Mouse (Mus musculus) 3134 (cell line): ENCODE measurements around the gene Atf6b.

ENCODE experiments used
- DNase-seq: peaks from one replicate; pipeline ENCODE4 v3.0.0-alpha.2; 2011; ENCODE audit warnings: low spot score; ENCODE audit not compliant: insufficient read length; ENCODE audit errors: extremely low read depth

The Atf6b gene

DNA sequence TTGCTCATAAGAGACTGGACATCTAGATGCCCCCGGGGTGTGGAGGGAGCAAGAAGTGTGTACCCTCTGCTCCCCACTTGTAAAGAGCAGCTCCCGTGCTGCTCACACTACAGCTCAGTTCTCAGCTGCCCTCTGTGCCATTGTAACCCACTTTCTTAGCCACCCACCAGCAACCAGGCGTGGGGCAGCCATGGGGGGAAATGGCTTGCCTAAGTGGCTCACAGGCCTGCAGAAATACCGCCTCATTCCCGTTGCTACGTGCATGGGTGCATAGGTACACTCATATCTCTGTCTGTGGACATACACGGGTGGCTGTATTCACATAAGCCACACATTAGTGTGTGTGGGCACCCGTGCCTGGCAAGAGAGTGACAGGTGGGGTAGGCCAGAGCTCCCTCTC is 16.0 kb downstream of the Atf6b start:
- DNase-seq = no peak

DNA sequence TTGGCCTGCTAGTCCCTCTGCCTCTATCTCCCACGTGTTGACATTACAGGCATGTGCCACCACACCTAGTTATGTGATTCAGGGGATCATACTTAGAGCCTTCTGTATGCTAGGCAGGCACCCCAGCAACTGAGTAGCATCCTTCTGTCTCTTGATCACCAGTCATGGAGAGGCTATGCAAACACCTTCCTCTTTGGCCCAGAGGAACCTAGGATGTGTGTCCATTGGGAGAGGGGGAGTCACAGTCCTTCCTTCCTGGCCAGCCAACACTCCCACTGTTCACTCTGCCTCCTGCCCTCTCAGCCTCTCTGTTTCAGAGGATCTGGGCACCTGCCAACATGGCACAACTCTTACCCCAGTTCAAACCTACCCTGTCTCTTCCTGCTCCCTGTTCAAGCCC is 16.6 kb downstream of the Atf6b start:
- no peak for DNase-seq

DNA sequence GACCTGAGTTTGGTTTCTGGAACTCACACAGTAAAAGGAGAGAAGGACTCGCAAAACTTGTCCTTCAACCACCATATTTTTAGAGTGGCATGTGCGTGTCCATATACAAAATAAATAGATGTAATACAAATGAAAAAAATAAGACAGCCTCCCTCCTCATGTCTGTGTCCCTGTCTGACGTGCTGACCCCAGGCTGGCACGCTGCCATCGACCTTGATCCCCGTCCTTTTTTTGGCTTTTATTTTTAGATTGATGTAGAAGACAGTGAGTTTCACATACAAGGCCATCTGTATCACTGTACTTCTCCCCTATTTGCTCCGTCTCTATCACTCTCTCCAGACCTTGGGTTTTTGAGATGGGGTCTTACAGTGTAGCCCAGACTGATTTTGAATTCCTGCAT is 17.5 kb downstream of the Atf6b start:
- no peak for DNase-seq

DNA sequence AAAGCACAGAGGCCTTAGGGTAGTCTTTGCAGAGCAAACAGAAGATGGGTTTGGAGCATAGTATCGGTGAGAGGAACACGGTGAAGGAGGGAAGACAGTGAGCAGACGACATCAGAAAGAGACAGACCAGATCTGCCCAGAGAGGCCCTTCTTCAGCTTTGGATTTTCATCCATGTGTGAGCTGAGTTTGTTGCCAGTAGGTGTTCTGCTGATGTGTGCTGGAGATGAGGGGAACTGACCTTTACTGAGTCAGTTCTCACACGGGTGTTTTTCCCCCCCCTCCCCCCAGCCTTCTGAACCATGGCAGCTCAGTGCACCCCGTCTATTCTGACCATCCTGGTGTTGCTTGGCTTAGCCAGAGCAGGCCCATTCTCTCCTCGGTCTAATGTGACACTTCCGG is 23.3 kb downstream of the Atf6b start, which contains the start of gene Tnxb:
Gene Tnxb, plus strand, starts transcription at position 301 of the 400 bp plus-strand sequence.
- DNase-seq = no peak

DNA sequence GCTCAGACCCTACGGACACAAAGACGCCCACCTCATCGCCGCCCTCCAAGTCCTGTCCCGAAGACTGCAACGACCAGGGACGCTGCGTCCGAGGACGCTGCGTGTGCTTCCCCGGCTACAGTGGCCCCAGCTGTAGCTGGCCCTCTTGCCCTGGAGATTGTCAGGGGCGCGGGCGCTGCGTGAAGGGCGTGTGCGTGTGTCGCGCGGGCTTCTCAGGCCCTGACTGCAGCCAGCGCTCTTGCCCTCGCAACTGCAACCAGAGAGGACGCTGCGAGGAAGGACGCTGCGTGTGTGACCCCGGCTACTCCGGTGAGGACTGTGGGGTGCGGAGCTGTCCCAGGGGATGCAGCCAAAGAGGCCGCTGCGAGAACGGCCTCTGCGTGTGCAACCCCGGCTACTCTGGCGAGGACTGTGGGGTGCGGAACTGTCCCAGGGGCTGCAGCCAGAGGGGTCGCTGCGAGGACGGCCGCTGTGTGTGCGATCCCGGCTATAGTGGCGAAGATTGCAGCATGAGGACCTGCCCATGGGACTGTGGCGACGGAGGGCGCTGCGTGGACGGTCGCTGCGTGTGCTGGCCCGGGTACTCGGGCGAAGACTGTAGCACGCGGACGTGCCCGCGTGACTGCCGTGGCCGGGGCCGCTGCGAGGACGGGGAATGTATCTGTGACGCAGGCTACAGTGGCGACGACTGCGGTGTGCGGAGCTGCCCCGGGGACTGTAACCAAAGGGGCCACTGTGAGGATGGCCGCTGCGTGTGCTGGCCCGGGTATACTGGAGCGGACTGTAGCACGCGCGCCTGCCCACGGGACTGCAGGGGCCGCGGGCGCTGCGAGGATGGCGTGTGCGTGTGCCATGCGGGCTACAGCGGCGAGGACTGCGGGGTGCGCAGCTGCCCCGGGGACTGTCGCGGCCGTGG is 24.5 kb downstream of the Atf6b start:
- DNase-seq = no peak

DNA sequence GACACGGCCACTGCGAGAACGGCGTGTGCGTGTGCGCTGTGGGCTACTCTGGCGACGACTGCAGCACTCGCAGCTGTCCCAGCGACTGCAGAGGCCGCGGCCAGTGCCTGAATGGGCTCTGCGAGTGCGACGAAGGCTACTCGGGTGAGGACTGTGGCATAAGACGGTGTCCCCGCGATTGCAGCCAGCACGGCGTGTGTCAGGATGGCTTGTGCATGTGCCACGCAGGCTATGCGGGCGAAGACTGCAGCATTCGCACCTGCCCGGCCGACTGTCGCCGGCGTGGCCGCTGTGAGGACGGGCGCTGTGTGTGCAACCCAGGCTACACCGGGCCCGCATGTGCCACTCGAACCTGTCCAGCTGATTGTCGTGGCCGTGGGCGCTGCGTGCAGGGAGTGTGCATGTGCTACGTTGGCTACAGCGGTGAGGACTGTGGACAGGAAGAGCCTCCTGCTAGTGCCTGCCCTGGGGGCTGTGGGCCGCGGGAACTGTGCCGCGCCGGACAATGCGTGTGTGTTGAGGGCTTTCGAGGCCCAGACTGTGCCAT is 25.4 kb downstream of the Atf6b start:
- no peak for DNase-seq

DNA sequence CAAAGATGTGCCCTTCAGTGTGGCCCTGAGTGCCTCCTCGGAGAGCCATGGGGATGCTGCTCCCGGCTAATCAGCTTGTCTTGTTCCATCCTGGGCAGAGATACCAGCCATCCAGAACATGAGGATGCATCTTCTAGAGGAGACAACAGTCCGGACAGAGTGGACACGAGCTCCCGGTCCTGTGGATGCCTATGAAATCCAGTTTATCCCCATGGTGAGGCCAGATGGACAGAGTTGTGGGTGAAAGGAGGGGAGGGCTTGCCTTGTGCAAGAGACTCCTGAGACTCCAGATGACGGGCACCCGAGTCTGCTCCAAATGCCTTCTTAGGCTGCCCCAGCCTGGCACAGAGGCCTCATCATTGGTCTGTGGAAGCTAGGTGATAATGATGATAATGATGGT is 26.2 kb downstream of the Atf6b start:
- no peak for DNase-seq

DNA sequence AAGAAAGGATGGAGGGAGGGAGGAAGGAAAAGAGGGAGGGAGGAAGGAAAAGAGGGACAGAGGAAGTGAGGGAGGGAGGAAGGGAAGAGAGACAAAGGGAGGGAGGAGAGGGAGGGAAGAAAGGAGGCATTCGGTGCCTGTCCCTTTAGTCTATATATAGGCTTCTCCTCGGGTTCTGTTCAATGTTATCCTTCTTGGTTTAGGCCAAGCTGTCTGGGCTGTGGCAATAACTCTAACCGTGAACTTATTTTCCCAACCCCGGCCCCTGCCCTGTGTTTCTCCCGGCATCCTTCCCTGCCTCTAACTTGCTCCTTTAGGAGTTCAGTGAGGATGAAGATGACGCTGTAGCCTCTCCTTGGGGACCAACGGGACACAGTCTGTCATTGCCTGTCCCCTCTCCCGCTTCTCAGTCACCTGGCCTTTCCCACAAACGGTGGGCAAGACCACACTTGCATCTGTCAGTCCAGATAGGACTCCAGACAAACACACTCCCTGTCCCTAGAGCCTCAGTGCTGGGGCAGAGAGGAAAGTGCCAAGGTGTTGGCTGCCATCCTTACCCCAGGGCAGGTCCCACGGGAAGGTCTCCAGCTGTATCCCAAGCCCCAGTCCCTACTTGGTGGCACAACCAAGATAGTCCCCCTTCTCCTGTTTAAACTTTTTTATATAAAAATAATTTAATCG is 27.7 kb downstream of the Atf6b start:
- no peak for DNase-seq

DNA sequence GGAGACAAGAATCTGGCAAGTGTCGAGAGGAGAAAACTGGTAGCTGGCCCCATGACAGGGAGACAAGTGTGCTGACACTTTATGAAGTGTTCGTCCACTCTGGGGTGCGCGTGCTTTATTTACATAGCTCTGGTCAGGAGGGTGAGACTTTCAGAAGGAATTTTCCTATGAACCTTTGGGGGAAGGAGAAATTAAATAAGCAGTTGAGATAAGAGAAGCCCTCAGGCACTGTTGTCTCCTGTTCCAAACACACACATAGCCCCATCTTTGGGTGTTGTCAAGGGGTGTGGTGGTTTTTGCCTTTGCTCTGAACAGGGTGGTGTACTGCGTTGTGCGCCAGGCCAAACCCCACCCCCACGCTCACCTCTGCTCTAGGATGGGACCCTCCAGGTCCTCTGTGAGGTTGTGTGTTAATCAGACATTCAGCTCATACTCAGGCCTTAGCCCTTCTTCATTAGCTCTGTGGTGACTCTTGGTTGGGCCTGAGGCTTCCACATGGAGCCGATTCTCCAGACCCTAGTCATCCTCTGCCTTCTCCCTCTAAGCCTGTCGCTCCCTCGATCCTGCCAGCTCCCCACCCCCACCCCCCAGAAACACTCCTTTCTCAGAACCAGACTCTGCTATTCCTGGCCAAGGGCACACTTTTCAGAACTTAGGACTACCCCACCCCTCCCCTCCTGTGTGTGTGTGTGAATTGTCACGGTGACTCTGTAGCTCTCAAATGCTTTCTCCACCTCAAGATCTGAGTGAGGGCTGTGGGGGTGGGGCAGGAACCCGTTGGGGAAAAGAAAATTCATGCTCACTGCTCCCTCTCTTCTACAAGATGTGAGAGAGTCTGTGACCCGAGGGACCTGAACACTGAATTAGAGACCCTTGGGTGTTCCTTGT is 28.5 kb downstream of the Atf6b start:
- no peak for DNase-seq

DNA sequence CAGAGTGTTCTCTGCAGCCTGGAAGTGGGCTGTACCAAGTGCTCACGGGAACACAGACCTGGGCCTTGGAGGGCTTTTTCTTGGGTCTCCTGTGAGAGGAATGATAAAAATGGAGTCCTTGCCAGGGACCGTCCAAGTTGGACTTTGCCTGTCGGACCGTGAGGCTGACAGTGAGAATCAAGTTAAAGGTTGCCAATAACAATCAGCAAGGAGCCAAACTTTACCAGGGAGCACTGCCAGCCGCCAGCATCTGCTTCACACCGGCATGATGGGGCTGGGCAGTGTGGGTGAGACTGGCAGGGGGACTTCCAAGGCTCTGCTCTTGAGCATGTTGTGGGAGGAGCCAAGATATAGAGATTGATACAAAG is 29.1 kb downstream of the Atf6b start:
- DNase-seq = no peak

DNA sequence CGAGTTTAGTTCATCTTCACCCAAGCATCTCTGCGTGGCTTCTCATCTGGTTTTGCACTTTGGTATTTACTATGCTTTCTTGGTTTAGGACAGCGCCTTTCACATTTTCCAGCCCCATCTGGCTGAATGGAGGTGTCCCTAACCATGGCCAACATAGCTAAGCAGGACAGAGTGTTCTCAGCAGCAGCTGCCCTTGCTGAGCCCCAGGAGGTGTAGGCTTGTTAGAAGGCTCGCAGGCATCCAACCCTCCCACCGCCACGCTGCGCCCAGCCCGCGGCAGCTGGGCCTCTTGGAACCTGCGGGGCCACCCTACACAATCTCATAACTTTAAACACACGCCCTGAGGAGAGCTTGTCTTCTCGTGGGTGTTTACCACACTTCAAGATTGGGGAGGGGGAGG is 29.7 kb downstream of the Atf6b start:
- DNase-seq = no peak

DNA sequence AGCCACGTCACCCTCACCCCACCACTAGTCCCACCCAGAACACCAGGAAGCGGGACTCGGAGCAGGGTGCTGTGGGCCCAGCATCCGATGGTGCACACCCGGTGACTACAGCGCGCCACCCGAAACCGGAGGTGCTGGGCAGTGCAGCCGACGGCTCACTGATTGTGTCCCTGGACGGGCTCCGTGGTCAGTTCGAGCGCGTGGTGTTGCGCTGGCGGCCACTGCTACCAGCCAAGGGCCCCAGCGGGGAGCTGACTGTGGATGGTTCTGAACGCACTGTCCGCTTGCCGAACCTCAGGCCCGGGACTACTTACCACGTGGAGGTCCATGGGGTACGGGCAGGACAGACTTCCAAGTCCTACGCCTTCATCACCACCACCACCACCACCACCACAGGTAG is 33.2 kb downstream of the Atf6b start:
- no peak for DNase-seq

DNA sequence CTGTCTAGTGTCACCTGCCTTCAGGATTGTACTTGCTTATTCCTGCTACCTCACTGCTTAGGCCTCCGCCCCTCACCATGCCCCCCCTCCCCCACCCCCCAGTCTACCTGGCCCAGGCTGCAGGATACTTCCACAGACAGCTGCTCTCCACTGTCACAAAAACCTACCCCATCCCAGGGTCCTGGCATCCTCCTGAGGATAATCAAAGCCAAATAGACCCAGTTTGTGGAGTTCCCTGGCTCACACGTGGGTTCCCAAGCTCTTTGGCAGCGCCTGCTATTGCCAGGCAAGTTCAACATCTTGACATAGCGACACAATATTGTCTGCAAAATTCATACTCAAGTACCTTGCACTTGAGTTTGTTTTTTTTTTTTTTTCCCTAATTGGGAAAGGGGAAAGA is 33.7 kb downstream of the Atf6b start:
- DNase-seq = no peak

DNA sequence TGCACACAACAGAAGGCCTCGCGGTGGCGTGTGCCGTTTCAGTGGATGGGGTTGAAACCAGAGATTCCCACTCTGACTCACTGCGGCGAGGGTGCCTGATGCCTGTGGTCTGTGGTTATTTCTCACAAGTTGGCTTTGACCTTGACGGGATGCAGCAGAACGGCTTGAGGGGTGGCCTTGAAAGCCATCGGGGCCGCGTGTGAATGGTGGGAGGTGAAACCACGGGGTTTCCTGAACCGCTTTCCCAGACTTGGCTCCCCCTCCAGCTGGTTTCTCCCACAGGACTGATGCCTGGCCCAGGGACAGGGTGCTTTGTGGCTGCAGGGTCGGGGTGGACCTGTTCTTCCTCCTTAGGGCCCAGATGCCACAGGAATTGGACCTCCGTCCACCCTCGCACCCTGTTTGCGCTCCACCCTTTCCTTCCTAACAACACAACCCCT is 34.2 kb downstream of the Atf6b start:
- DNase-seq = peak; percentile 91

DNA sequence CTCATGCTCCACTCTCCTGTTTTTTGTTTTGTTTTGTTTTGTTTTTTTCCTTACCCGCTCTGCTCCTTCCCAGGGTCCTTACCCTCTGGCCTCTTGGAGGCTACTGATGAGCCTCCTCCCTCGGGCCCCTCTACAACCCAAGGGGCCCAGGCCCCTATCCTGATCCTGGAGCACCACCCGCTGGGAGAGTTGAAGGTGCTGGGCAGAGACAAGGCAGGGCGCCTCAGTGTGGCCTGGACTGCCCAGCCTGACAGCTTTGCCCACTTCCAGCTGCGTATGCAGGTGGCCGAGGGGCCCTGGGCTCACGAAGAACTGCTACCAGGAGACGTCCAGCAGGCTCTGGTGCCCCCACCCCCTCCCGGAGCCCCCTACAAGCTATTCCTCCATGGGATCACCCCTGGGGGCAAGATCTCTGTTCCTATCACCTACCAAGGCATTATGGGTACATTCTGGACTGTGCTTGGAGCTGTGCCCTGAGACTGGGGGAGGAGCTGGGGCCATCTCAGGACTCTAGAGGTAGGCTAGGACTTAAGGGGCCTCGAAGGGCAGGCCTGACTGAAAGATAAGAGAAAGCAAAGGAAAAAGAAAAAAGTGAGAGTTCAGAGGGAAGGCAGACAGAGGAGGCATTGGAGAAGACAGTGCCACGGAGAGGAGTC is 35.1 kb downstream of the Atf6b start:
- DNase-seq = peak; percentile 50

DNA sequence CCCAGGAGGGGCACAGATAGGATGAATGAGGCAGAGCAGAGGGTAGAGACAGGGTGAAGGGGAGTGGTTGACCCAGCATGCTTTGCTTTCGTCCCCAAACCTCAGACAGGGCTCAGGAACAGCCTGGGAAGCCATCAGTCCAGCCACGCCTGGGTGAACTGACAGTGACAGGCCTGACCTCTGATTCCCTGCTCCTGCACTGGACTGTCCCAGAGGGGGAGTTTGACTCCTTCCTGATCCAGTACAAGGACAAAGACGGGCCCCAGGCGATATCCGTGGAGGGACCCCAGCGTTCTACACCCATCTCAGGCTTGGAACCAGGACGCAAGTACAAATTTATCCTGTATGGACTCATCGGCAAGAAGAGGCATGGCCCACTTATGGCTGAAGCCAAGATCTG is 36.2 kb downstream of the Atf6b start:
- no peak for DNase-seq

DNA sequence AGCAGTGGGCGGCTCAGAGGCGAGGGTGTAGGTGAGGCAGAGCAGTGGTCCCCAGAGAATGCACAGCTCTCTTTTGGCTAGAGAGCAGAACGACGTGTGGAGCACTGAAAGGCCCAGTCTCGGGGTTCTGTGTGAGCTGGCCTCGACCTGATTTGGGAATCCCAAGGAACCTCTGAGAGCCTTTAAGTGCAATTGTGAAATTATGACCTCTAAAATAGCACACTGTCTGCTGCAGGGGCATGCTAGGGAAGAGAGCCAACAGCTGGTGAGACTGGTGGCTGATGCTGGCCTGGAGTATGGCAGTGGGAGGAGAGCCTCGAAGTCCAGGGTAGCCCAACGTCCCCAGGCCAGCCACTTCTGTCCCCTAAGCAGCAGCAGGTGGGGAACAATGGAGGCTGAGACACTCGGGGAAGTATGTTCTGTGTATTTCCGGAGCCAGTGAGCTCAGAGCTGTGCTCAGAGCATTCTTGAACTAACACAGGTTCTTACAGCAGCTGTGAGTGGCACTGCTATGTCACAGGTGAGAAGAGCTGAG is 36.8 kb downstream of the Atf6b start:
- DNase-seq = peak; percentile 57

DNA sequence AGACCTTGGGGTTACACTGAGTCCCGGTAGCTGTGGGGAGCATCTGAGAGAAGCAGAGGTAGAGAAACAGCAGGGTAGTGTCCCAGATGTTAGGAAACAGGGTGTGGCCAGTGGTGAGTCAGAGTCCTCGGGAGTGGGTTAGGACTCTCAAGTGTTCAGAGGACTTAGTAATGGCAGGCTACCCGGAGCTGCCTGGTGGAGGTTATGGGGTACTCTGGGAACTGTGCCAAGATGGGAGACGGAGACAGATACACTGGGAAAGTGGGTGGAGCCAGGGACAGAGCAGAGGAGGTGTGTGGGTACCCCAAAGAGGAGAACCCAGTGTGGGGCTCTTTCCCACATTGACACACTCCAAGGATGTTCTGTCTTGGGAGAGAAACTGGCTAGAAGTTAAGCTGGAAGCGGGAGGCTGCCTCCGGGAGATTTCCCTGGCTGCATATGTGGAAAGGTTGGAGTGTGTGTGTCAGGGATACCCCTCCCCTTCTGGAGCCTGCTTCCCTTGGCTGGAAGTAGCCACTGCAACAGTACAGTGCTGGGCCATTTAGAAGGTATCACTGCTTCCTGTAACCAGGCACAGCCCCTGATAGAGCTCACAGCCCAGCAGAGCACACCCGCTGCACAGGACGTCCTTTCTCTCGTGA is 37.4 kb downstream of the Atf6b start:
- peak; percentile 75 for DNase-seq
